Mouse (Mus musculus) neural tube, embryonic 11.5 days (tissue): ENCODE results near the gene Dock10. TPM values are rescaled to one million over a fixed set of nuclear protein-coding genes. Genes with fewer than 3 reads are reported as not detected.

ENCODE experiments used
- ATAC-seq: fragments of 200-750 bp; cut with Nextera tagmentation; 2 replicates; pipeline ENCODE4 v1.8.0; 2017; ENCODE audit warnings: moderate number of reproducible peaks, mild to moderate bottlenecking, moderate TSS enrichment, moderate library complexity; ENCODE audit not compliant: insufficient read depth, low FRiP score, low TSS enrichment
- DNase-seq: peaks from one replicate; pipeline ENCODE4 v3.0.0-alpha.2; 2015; ENCODE audit warnings: low spot score
- H3K27ac ChIP-seq: fragments of 300-500 bp; sonication (generic); 2 replicates; pipeline ENCODE4 v1.5.1; 2014; ENCODE audit warnings: low read depth, mild to moderate bottlenecking, low read length
- H3K27me3 ChIP-seq: fragments of 300-500 bp; sonication (generic); 2 replicates; pipeline ENCODE4 v1.6.1; 2014; ENCODE audit warnings: mild to moderate bottlenecking, low read length, mixed read lengths; ENCODE audit not compliant: control insufficient read depth, insufficient read depth
- H3K36me3 ChIP-seq: fragments of 300-500 bp; sonication (generic); 2 replicates; pipeline ENCODE4 v1.6.1; 2014; ENCODE audit warnings: mild to moderate bottlenecking, low read length, moderate library complexity, mixed read lengths; ENCODE audit not compliant: control insufficient read depth, insufficient read depth
- H3K4me1 ChIP-seq: fragments of 300-500 bp; sonication (generic); 2 replicates; pipeline ENCODE4 v1.6.1; 2014; ENCODE audit warnings: low read length, mixed read lengths; ENCODE audit not compliant: control insufficient read depth, insufficient read depth
- H3K4me2 ChIP-seq: fragments of 300-500 bp; sonication (generic); 2 replicates; pipeline ENCODE4 v1.6.1; 2014; ENCODE audit warnings: low read depth, mild to moderate bottlenecking, moderate library complexity
- H3K4me3 ChIP-seq: fragments of 300-500 bp; sonication (generic); 2 replicates; pipeline ENCODE4 v1.5.1; 2014; ENCODE audit warnings: low read depth, low read length
- H3K9ac ChIP-seq: fragments of 300-500 bp; sonication (generic); 2 replicates; pipeline ENCODE4 v1.6.1; 2014; ENCODE audit warnings: mild to moderate bottlenecking, low read length
- H3K9me3 ChIP-seq: fragments of 300-500 bp; sonication (generic); 2 replicates; pipeline ENCODE4 v1.6.1; 2016; ENCODE audit warnings: low read length; ENCODE audit not compliant: control insufficient read depth
- WGBS: fragments of 180-500 bp; shearing (Covaris S2); extraction: QIAGEN DNeasy Blood & Tissue Kit; methylation state at CpG from one replicate; pipeline ENCODE4 v1.1.7; 2014; 5-methylcytosine and 5-hydroxymethylcytosine counted together
- polyA plus RNA-seq: library from polyadenylated mRNA; unstranded; fragments of >200 nt; fragmentation: Nextera tagmentation; extraction: Ambion mirVana; gene quantifications from 2 replicates; pipeline ENCODE4 v1.2.1, GENCODE M21; 2014

The Dock10 gene
- polyA plus RNA-seq, 1 experiment from 2014 or later: 4.3 TPM

GRCm38 (mm10) chr1:80737812-80738391 is 20.4 kb downstream of the Dock10 start:
- Histone ChIP-seq H3K4me3 (no peak overlapping the region), H3K27ac (no peak overlapping the region), H3K27me3 (no peaks in the 10 kb centered on the region), H3K4me1 (no peaks in the 10 kb centered on the region), H3K4me2 (no peak overlapping the region), H3K9ac (no peak overlapping the region), H3K36me3 (no peaks in the 10 kb centered on the region), H3K9me3 (no peaks in the 10 kb centered on the region)
- ATAC-seq (no peak), DNase-seq (no peak)
- 78% methylated on average over 5 of the region's 5 CpGs for WGBS

- DNase-seq (no peak), ATAC-seq (no peak)
- WGBS: 82% methylated on average over 5 of the region's 5 CpGs
- no peaks in the 10 kb centered on the region for H3K27me3 ChIP-seq
- no peaks in the 10 kb centered on the region for H3K36me3 ChIP-seq
- H3K27ac ChIP-seq: no peak overlapping the region
- no peak overlapping the region for H3K9ac ChIP-seq
- H3K9me3 ChIP-seq: no peaks in the 10 kb centered on the region
- H3K4me1 ChIP-seq: no peaks in the 10 kb centered on the region
- H3K4me2 ChIP-seq: no peak overlapping the region
- H3K4me3 ChIP-seq: no peak overlapping the region
Measured at GRCm38 (mm10) chr1:80730582-80730981, 27.7 kb downstream of the Dock10 start.

- H3K27ac ChIP-seq: no peak overlapping the region
- H3K4me1 ChIP-seq: no peaks in the 10 kb centered on the region
- no peak overlapping the region for H3K9ac ChIP-seq
- H3K9me3 ChIP-seq: no peaks in the 10 kb centered on the region
- H3K4me3 ChIP-seq: no peak overlapping the region
- DNase-seq (no peak), ATAC-seq (no peak)
- 93% methylated on average over 4 of the region's 4 CpGs for WGBS
- no peaks in the 10 kb centered on the region for H3K36me3 ChIP-seq
- H3K27me3 ChIP-seq: no peaks in the 10 kb centered on the region
- no peak overlapping the region for H3K4me2 ChIP-seq
Measured at GRCm38 (mm10) chr1:80730174-80730573, 28.2 kb downstream of the Dock10 start.

GRCm38 (mm10) chr1:80728183-80728582 is 30.1 kb downstream of the Dock10 start:
- Histone ChIP-seq H3K27me3 (no peaks in the 10 kb centered on the region), H3K4me3 (no peak overlapping the region), H3K4me2 (no peak overlapping the region), H3K27ac (no peak overlapping the region), H3K36me3 (no peaks in the 10 kb centered on the region), H3K9me3 (no peaks in the 10 kb centered on the region), H3K4me1 (no peaks in the 10 kb centered on the region), H3K9ac (no peak overlapping the region)
- 53% methylated on average over 1 of the region's 1 CpGs for WGBS
- ATAC-seq: no peak
- no peak for DNase-seq

- 76% methylated on average over 4 of the region's 4 CpGs for WGBS
- H3K9ac ChIP-seq: no peak overlapping the region
- H3K36me3 ChIP-seq: no peaks in the 10 kb centered on the region
- H3K4me3 ChIP-seq: no peak overlapping the region
- no peaks in the 10 kb centered on the region for H3K27me3 ChIP-seq
- ATAC-seq (no peak), DNase-seq (no peak)
- no peak overlapping the region for H3K4me2 ChIP-seq
- no peaks in the 10 kb centered on the region for H3K4me1 ChIP-seq
- H3K27ac ChIP-seq: no peak overlapping the region
- H3K9me3 ChIP-seq: no peaks in the 10 kb centered on the region
Measured at GRCm38 (mm10) chr1:80727403-80727802, 30.9 kb downstream of the Dock10 start.

- peak; percentile 24 for DNase-seq
Measured at GRCm38 (mm10) chr1:80722647-80723046, 35.7 kb downstream of the Dock10 start.

GRCm38 (mm10) chr1:80722001-80722400 is 36.3 kb downstream of the Dock10 start:
- H3K4me3 ChIP-seq: no peak overlapping the region

More at GRCm38 (mm10) chr1:80722647-80723046, 35.7 kb downstream of the Dock10 start:
- no peaks in the 10 kb centered on the region for H3K36me3 ChIP-seq
- H3K4me3 ChIP-seq: no peak overlapping the region
- H3K4me2 ChIP-seq: no peak overlapping the region
- no peak overlapping the region for H3K9ac ChIP-seq
- 35% methylated on average over 4 of the region's 4 CpGs for WGBS
- H3K9me3 ChIP-seq: no peaks in the 10 kb centered on the region
- no peaks in the 10 kb centered on the region for H3K4me1 ChIP-seq
- H3K27me3 ChIP-seq: no peaks in the 10 kb centered on the region
- no peak for ATAC-seq
- H3K27ac ChIP-seq: no peak overlapping the region

GRCm38 (mm10) chr1:80721181-80721580 is 37.1 kb downstream of the Dock10 start:
- no peaks in the 10 kb centered on the region for H3K9me3 ChIP-seq
- ATAC-seq (no peak), DNase-seq (no peak)
- H3K27ac ChIP-seq: no peak overlapping the region
- no peak overlapping the region for H3K4me3 ChIP-seq
- no peaks in the 10 kb centered on the region for H3K36me3 ChIP-seq
- H3K27me3 ChIP-seq: no peaks in the 10 kb centered on the region
- no peak overlapping the region for H3K4me2 ChIP-seq
- 87% methylated on average over 2 of the region's 2 CpGs for WGBS
- no peak overlapping the region for H3K9ac ChIP-seq
- H3K4me1 ChIP-seq: no peaks in the 10 kb centered on the region

More at GRCm38 (mm10) chr1:80722001-80722400, 36.3 kb downstream of the Dock10 start:
- no peak overlapping the region for H3K9ac ChIP-seq
- WGBS: 82% methylated on average over 1 of the region's 1 CpGs
- H3K4me2 ChIP-seq: no peak overlapping the region
- no peak for ATAC-seq
- H3K27ac ChIP-seq: no peak overlapping the region
- no peak for DNase-seq
- no peaks in the 10 kb centered on the region for H3K9me3 ChIP-seq
- no peaks in the 10 kb centered on the region for H3K36me3 ChIP-seq
- no peaks in the 10 kb centered on the region for H3K27me3 ChIP-seq
- H3K4me1 ChIP-seq: no peaks in the 10 kb centered on the region

- no peak overlapping the region for H3K4me3 ChIP-seq
- DNase-seq (no peak), ATAC-seq (no peak)
- no peaks in the 10 kb centered on the region for H3K36me3 ChIP-seq
- no peaks in the 10 kb centered on the region for H3K9me3 ChIP-seq
- no peak overlapping the region for H3K4me2 ChIP-seq
- H3K27me3 ChIP-seq: no peaks in the 10 kb centered on the region
- H3K9ac ChIP-seq: no peak overlapping the region
- no peaks in the 10 kb centered on the region for H3K4me1 ChIP-seq
- no peak overlapping the region for H3K27ac ChIP-seq
Measured at GRCm38 (mm10) chr1:80720146-80720545, 38.2 kb downstream of the Dock10 start.
